Mouse (Mus musculus) kidney, adult 9 months (tissue): Measurements from ENCODE around the gene Sept8.

Experiments used
- DNase-seq: peaks from one replicate; pipeline ENCODE4 v3.0.0; 2022

Gene Sept8

DNA sequence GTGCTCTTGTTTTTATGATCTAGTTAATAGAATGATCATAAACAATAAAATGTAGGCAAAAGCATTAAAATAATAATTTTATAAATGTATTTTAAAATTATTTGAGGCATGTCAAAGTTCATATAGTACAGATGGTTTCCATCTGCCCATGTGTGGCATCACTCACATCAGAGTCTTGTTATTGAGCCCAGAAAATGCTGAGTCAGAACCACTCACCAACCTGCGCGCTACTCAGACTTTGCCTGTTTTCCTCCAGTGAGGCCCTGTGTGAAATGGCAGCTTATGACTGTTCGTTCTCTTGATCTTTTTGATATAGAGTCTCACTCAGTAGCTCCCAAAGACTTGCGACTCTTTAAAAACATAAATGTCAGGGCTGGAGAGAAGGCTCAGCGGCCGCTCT is 66.5 kb downstream of the Sept8 start:
- no peak for DNase-seq

DNA sequence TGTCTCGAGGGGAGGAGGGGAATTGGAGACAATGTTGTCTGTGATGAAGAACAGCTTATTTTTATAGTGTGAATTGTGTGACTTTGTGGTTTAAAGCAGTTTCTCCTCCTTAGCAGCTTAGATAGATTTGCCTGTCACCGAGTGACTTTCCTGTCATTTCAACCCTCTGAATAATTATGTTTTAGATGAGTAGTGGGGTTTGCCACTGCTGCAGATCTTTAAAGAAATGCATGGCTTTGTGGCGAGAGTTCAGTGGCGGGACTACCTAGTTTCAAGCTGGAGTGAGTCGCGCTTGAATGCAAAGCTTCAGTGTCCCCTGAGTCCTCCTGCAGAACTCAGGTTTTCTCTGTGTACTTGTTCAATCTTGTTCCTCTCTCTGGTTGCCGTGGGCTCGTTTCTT is 69.2 kb downstream of the Sept8 start:
- no peak for DNase-seq

DNA sequence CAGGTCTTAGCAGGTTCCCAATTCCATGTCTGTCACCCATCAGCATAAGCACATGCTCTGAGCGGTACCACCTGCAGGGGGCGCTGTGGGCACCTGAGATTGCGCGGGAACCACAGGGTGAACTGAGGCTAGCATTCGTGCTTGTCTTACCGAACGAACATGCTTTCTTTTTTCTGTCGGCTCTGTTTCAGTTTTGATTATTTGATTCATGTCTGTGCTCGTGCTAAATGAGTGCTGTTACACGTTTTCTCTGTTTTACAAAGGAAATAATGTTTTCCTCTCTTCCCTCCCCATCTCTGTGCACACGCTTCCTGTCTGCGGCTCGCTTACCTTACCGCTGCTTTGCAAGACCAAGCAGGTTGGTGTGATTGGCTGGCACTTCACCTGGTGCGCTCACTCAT is 71.3 kb downstream of the Sept8 start:
- peak; percentile 11 for DNase-seq

DNA sequence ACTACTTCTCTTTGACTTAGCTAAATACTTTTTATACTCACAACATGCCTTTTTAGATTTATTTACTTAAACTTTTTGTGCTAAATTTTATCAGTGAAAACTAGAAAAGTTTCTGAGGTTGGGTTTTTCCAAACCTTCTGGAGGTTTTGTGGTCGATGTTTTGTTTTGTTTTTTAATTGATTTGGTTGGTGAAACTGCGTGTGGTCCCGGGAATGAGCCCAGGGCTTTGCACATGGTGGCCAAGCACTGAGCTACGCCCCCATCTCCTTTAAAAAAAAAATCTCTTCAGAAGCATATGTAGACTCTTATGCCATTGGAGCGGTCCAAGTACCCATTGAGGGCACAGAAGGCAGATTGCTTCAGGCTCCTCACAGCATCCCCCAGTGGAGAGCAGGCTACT is 72.1 kb downstream of the Sept8 start:
- no peak for DNase-seq
